Mouse (Mus musculus) liver, postnatal 0 days (tissue): ENCODE measurements around the gene Itpr1.
A peak's percentile ranks its signal among the peaks of the same experiment; 100 is the strongest.

Source experiments
- CTCF ChIP-seq: sonication (generic); IDR thresholded peaks from 2 replicates; pipeline ENCODE4 v1.5.1; 2016; ENCODE audit warnings: antibody characterized with exemption, low read depth
- EP300 ChIP-seq: IDR thresholded peaks from 2 replicates; pipeline ENCODE4 v1.6.1; 2016; ENCODE audit warnings: antibody characterized with exemption, low read depth, mild to moderate bottlenecking

- TF ChIP-seq CTCF (peak; percentile 89), EP300 (no peak)
These were observed 195.2 kb downstream of the Itpr1 start for GRCm38 (mm10) chr6:108408053-108408452.
